Mouse (Mus musculus): Measurements from ENCODE around the gene Eapp. TPM values are rescaled to one million over a fixed set of nuclear protein-coding genes. Genes with fewer than 3 reads are reported as not detected.
"Not testable (repeated sequence)": the region's sequence is repeated elsewhere in the genome, so short reads cannot be mapped to it uniquely, and the experiment has no call there.

The Eapp gene
- 10 to 100 TPM; 29.9 to 39.0 (median 33.6) TPM for total RNA-seq (2022)

DNA sequence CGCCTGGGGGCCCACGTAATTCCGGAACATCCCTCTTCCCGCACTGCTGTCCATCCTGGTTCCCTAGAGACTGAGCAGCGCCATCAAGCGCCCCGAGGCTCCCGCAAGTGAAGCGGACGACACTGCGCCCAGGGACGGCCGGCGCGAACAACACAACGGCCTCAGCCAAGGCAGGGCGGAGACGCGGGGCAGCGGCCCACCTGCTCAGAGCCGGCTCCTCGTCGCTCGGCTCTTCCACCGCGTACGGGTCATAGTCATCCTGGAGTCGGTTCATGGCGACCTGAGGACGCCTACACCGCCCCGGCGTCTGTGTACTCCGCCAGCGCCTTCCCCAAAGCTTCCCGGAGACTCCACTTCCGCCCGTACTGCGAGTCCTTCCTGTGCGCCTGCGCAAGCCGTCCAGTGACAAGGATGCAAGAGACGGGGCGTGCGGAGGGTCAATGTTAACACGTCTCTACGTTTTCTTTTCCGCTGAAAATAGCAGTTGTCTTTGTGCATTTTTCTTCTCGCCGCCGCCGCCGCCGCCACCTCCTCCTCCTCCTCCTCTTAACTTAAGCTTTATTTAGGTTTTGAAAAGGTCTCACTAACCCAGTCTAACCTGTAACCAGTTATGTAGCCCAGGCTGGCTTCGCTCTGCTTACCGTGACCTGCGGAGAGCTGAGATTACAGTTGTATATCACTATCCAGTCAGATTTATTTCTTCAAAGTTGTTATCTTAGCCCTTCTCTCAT, at the start of gene Eapp:
Gene Eapp, minus strand, starts transcription at position 387 of the 731 bp plus-strand sequence.
- DNase-seq, result peak; percentile 95

DNA sequence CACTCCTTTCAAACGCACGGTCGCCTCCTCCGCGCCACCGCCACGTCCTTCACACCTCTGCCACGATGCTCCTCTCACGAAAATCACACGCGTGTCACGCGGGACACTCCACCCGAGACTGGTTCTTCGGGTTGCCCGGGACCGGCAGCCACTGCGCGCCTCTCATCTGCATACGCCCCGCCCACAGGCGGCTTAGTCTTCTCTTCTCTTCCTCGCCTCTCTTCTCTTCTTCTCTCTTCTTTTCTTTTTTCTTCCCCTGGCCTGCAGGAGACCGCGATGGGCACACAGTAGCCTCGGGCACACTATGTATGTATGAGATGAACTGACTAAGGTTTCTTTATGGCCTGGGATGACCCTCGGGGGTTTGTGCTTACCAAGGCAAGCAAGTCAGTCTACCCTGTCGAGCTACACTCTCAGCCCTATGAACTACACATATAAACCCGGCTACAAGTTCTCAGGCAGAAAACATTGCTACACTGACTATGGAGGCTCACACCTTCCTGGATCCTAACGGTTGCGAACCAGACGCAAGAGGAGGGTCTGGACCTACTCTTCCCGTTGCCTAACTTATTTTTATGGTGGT, 43.1 kb upstream of the Eapp start:
- DNase-seq, result peak; percentile 20

DNA sequence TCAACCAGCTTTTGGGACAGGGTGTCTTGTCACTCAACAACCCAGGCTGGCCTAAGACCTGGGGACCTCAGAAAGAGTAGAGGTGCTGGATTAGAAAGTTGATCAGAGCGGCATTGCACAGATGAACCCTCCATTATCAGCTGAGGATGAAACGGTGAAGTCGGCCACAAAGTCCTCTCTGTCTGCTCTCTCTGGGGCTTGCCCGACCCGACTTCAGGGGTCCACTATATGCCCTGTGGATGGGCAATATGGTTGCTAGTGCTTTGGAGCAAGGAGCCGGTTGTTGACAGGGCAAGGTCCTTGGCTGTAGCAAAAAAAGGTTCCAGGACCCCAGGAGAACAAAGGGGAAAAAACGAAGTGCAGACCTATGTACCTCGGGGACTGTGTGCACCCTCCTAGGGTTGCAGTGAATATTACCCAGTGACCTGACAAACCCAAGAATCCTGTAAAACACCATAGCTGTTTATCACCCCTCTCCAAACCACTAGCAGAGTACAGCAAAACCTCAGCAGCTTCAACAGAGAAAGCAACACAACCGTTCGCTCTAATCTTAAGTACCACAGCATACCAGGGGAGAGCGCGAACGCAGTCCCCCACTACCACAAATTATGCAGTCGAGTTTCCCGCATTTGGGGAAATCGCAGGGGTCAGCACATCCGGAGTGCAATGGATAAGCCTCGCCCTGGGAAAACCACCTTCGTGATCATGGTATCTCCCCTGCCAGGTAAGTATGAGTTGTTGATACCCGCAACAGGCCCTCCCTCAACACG, 42.4 kb upstream of the Eapp start:
- DNase-seq, result not testable (repeated sequence)

DNA sequence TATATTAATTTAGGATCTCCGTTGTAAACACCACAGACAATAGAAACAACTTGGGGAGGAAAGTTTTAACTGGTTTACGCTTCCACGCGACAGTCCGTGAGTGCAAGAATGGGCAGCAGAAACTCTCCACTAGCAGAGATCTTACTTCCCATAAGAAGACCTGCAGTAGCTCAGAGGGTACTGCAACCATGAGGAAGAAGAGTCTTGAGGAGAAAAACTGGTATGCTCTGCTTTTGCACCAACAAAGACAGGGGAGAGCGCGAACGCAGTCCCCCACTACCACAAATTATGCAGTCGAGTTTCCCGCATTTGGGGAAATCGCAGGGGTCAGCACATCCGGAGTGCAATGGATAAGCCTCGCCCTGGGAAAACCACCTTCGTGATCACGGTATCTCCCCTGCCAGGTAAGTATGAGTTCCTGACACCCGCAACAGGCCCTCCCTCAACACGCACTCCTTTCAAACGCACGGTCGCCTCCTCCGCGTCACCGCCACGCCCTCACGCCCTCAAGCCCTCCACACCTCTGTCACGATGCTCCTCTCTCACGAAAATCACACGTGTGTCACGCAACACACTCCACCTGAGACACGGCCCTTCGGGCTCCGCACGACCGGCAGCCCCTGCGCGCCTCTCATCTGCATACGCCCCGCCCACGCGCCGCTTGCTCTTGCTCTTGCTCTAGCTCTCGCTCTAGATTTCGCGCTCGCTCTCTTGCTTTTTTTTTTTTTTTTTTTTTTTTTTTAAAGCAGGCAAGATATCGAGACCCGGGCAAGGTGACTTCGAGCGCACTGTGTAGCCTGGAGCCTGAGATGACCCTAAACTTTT, 38.8 kb upstream of the Eapp start:
- not testable (repeated sequence) for DNase-seq

DNA sequence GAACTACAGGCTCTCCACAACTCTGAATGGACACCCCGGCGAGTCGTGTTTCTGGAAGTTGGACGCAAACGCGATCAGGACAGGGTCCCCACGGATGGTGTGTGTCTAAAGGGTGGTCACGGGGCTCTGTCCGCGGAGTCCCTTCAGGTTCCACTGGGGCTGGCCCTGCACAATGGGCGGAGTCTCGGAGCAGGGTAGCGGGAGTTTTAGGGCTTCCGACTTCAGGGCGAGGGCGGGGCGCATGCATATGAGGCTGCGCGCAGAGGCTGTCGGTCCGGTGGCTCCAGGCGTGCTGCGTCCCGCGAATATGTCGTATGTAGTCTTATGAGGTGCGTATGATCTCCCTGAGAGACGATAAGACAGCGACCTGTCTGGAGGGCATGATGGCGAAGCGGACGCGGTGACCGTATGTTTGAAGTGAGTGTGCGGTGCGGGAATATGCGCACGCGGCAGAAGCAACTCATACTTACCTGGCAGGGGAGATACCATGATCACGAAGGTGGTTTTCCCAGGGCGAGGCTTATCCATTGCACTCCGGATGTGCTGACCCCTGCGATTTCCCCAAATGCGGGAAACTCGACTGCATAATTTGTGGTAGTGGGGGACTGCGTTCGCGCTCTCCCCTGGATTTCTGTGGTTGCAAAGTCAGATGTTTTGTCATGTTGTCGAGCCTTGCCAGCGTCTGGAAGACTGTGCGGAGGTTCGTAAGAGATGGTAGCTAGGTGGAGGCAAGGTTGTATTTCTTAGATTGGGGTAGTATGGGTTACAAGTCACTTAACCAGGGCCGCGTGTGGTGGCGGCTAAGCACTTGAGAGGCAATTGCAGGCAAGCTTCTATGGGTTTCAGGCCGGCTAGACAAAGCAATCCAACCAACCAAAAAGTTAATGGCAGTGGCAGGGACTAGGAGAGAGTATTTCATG, 33.7 kb upstream of the Eapp start:
- not testable (repeated sequence) for DNase-seq

DNA sequence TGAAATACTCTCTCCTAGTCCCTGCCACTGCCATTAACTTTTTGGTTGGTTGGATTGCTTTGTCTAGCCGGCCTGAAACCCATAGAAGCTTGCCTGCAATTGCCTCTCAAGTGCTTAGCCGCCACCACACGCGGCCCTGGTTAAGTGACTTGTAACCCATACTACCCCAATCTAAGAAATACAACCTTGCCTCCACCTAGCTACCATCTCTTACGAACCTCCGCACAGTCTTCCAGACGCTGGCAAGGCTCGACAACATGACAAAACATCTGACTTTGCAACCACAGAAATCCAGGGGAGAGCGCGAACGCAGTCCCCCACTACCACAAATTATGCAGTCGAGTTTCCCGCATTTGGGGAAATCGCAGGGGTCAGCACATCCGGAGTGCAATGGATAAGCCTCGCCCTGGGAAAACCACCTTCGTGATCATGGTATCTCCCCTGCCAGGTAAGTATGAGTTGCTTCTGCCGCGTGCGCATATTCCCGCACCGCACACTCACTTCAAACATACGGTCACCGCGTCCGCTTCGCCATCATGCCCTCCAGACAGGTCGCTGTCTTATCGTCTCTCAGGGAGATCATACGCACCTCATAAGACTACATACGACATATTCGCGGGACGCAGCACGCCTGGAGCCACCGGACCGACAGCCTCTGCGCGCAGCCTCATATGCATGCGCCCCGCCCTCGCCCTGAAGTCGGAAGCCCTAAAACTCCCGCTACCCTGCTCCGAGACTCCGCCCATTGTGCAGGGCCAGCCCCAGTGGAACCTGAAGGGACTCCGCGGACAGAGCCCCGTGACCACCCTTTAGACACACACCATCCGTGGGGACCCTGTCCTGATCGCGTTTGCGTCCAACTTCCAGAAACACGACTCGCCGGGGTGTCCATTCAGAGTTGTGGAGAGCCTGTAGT, 23.4 kb upstream of the Eapp start:
- not testable (repeated sequence) for DNase-seq

DNA sequence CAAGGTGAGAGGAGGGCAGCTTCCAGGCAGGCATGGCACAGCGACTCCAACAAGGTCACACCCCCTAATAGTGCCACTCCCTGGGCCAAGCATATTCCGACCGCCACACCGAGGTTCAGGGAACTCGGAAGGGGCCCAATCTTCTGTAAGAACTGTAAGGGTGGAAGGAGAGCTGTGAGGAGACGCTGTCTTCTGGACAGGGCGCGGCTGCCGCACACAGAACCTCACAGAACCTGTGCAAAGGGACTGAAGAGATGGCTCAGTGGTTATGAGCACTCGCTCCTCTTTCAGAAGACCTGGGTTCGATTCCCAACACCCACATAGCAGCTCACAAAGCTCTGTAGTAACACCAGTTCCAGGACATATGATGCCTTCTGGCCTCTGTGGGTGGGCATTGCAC, 21.8 kb upstream of the Eapp start:
- DNase-seq, result not testable (repeated sequence)

DNA sequence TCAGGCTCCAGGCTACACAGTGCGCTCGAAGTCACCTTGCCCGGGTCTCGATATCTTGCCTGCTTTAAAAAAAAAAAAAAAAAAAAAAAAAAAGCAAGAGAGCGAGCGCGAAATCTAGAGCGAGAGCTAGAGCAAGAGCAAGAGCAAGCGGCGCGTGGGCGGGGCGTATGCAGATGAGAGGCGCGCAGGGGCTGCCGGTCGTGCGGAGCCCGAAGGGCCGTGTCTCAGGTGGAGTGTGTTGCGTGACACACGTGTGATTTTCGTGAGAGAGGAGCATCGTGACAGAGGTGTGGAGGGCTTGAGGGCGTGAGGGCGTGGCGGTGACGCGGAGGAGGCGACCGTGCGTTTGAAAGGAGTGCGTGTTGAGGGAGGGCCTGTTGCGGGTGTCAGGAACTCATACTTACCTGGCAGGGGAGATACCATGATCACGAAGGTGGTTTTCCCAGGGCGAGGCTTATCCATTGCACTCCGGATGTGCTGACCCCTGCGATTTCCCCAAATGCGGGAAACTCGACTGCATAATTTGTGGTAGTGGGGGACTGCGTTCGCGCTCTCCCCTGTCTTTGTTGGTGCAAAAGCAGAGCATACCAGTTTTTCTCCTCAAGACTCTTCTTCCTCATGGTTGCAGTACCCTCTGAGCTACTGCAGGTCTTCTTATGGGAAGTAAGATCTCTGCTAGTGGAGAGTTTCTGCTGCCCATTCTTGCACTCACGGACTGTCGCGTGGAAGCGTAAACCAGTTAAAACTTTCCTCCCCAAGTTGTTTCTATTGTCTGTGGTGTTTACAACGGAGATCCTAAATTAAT, 18.3 kb upstream of the Eapp start:
- DNase-seq, result not testable (repeated sequence)

DNA sequence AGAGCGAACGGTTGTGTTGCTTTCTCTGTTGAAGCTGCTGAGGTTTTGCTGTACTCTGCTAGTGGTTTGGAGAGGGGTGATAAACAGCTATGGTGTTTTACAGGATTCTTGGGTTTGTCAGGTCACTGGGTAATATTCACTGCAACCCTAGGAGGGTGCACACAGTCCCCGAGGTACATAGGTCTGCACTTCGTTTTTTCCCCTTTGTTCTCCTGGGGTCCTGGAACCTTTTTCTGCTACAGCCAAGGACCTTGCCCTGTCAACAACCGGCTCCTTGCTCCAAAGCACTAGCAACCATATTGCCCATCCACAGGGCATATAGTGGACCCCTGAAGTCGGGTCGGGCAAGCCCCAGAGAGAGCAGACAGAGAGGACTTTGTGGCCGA, 14.8 kb upstream of the Eapp start:
- not testable (repeated sequence) for DNase-seq

DNA sequence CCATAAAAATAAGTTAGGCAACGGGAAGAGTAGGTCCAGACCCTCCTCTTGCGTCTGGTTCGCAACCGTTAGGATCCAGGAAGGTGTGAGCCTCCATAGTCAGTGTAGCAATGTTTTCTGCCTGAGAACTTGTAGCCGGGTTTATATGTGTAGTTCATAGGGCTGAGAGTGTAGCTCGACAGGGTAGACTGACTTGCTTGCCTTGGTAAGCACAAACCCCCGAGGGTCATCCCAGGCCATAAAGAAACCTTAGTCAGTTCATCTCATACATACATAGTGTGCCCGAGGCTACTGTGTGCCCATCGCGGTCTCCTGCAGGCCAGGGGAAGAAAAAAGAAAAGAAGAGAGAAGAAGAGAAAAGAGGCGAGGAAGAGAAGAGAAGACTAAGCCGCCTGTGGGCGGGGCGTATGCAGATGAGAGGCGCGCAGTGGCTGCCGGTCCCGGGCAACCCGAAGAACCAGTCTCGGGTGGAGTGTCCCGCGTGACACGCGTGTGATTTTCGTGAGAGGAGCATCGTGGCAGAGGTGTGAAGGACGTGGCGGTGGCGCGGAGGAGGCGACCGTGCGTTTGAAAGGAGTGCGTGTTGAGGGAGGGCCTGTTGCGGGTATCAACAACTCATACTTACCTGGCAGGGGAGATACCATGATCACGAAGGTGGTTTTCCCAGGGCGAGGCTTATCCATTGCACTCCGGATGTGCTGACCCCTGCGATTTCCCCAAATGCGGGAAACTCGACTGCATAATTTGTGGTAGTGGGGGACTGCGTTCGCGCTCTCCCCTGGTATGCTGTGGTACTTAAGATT, 14.2 kb upstream of the Eapp start:
- DNase-seq, result not testable (repeated sequence)

DNA sequence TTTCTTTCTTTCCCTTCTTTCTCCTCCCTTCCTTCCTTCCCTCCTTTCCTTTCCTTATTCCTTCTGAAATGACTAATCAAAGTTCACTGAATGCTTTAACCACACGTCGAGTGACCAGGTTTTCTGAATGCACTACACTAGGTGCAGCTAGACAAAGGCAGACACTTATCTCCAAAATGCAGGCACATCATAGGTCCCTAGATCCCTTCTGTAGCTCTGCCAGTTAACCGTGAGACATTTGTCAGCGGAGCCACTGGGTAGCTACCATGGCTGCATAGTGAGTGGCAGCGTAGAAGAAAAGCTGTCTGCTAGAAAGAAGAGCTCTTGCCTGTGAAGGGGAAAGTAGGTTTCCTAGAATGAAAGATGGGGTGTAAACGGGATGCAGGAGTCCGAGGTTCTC, 3.7 kb upstream of the Eapp start:
- no peak for DNase-seq

DNA sequence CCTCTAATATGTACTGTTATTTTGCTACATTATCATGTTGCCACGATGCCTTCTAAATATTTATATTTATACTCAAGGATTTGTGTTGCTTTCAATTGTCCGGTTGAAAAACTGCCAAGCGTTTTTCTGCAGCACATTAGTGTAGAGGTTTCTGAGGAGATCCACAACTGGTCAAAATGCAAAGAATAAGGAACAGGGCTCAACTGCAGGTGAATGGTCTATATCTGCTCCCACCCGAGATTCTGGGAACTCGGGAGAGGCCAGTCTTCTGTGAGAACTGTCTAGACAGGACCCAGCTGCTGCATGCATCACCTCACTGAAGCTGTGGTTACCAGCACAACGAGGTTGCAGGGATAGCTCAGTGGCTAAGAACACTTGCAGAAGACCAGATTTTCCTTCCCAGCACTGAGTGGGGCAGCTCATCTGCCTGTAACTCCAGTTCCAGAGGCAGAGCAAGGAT, 2.1 kb upstream of the Eapp start:
- DNase-seq, result no peak

DNA sequence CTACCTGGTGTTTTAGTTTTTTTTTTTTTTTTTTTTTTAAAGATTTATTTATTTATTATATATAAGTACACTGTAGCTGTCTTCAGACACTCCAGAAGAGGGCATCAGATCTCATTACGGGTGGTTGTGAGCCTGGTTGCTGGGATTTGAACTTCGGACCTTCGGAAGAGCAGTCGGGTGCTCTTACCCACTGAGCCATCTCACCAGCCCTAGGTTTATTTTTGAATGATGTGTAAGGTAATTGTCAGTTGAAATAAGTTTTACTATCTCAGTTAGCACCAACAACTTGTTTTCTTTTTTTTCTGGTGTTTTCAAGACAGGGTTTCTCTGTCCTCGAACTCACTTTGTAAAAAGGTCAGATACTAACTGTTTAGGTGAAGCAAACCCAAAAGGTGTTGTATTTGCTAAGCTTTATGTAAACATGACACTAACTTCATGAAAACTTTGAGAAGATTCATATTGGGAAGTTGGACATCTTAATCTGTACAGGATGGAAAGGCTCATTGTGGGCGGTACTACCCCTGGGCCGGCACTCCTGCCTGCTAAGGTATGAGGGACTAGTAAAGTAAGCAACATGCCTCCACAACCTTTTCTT, 1.4 kb upstream of the Eapp start:
- no peak for DNase-seq

DNA sequence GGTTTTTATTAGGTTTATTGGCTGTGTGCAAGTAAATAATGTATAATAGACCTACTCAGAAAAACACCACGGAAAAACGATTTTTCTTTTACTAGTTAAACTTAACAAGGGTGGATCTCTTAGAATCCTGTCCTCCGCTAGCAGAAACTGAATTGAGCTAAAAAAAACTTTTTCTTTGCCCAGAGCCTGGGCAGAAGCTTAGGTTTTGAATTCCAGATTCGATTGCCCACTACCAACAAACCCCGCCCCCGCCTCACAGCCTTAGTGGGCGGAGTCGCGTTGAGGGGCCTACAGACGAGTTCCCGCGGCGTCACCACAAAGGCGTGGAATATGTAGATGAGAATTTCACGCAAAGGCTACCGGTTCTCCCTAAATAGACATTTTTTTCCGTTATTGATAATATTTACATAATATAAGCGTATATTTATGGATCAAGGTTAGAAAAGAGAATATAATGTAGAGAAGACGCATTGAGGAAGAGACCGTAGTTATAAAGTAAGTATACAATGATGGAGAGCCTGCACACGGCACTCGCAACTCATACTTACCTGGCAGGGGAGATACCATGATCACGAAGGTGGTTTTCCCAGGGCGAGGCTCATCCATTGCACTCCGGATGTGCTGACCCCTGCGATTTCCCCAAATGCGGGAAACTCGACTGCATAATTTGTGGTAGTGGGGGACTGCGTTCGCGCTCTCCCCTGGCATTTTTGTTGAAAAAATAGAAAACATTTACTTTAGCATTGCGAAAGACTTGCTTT, 725 bp upstream of the Eapp start:
- peak; percentile 94 for DNase-seq

DNA sequence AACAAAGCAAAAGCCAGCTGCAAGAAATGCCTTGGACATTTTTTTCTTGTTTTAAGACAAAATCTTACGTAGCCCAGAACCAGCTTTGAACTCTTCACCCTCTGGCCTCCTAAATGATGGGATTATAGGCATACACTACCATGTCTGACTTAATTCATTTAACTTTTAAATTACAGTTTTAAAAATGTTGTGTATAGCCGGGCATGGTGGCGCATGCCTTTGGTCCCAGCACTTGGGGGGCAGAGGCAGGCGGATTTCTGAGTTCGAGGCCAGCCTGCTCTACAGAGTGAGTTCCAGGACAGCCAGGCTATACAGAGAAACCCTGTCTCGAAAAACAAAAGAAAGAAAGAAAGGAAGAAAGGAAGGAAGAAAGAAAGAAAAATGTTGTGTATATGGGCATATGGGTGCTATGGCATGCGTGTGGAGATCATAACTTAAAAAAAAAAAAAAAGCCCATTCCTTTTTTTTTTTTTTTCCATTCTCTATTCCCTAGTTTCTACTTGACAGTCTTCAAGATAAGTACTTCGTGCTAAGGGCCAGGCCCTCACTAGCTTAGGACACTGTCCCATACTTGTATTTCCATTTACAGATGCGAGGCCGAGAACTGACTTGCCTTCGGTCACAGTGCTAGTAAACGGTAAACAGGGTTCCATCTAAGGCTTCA, 718 bp downstream of the Eapp start:
- no peak for DNase-seq

DNA sequence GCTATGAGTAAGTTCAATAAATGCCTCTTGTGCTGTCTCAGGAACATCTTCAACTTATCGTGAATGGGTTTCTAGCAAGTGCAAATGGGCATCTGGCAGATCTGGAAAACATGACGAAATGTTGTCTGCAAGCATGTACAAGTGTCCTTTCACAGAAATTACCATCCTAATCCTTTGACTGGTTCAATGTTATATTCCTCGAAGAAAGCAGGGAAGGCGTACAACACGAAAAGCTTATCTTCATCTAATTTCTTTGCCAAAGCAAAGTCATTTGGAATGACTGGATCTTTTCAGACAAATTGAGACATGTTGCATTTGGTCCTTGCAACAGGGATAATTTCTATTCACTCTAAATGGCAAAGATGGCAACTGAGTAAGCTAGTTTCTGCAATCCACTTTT, 6.6 kb downstream of the Eapp start:
- DNase-seq, result no peak

DNA sequence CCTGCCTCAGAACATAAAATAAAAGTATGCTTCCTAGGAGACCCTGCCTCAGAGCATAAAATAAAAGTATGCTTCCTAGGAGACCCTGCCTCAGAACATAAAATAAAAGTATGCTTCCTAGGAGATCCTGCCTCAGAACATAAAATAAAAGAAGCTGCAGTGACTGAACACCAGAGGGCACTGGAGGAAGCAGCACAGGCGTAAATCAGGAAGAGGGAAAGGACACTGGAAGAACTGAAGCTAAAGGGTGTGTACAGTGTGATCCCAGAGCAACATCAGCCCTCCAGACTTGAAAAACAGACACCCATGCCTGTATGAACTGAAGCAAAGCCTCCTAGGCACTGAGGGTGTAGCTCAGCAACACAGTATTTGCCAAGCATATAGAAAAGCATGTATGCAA, 12.5 kb downstream of the Eapp start:
- no peak for DNase-seq
